ENCODE assay signal across 8 mouse cellular contexts in genomic region chr7:141122245-141122644, GRCm38 (mm10). TPM values are rescaled to one million over a fixed set of nuclear protein-coding genes. Genes with fewer than 3 reads are reported as not detected.
DNase-seq lines count a peak whose midpoint lies in the region; ATAC-seq lines count a peak whose summit lies in the region.

Ptdss2 (plus strand) TSS chr7:141122382.

- H3K9me3 ChIP-seq in forebrain, embryonic 12.5 days: no peaks in the 10 kb centered on the region

- H3K27ac ChIP-seq in forebrain, embryonic 12.5 days: peak within 1 kb of the TSS; percentile 77

- H3K4me1 ChIP-seq in forebrain, embryonic 12.5 days: peaks cover 7% of the 10 kb centered on the region; the same call in 1 of the 2 replicates

- intact Hi-C loops in heart, postnatal 36 days (cut with DNase I): no loop called here

- H3K36me3 ChIP-seq in forebrain, embryonic 12.5 days (replicated peaks): no peaks in the 10 kb centered on the region

- no peak for DNase-seq in urinary bladder, adult 2 months (ENCODE audit: low spot score)
- no peak for DNase-seq in urinary bladder, postnatal 10 days (ENCODE audit: low spot score)
- peak; percentile 36 to 52 for DNase-seq in heart, postnatal 36 days
- DNase-seq in layer of hippocampus, postnatal 25 days (ENCODE audit: extremely low spot score in 1 of 2, low spot score in 1 of 2): no peak
- peak; percentile 82 for DNase-seq in lung, postnatal 36 days
- DNase-seq in right cerebral cortex, postnatal 14 days: no peak

- H3K9ac ChIP-seq in forebrain, embryonic 12.5 days: peak within 1 kb of the TSS; percentile 69

- ATAC-seq in forebrain, embryonic 12.5 days (ENCODE audit: low FRiP score): no peak
- no peak for ATAC-seq in inflammation-experienced regulatory T-cells, adult 6 months

- H3K27me3 ChIP-seq in forebrain, embryonic 12.5 days: peaks cover 10% of the 10 kb centered on the region

- WGBS in forebrain, embryonic 12.5 days: 55% methylated on average over 14 of the region's 14 CpGs

- H3K4me2 ChIP-seq in forebrain, embryonic 12.5 days: peak within 1 kb of the TSS; percentile 67

- H3K4me3 ChIP-seq in forebrain, embryonic 12.5 days (replicated peaks): peak within 1 kb of the TSS; percentile 57

RNA-seq across cellular contexts. Expression of gene Ptdss2, which starts in this region (rescaled TPM):
- 25.6 and 27.7 TPM in 2 replicates for polyA plus RNA-seq in urinary bladder, adult 2 months (2012; rRNA removed)
- 63.5 and 64.9 TPM in 2 replicates for polyA plus RNA-seq in forebrain, embryonic 12.5 days (2016; fragmentation: Nextera tagmentation; extraction: Ambion mirVana)
- 10 to 100 TPM; 25.8 to 36.2 TPM for total RNA-seq in heart, postnatal 36 days (2021)
- total RNA-seq in layer of hippocampus, postnatal 25 days (2021): 10 to 100 TPM; 58.7 to 61.1 TPM
- 1 to 10 TPM; 6.2 to 9.3 (median 7.0) TPM for polyA plus RNA-seq in inflammation-experienced regulatory T-cells, adult 6 months (2017; shearing (Covaris generic))

Comparison
In these comparisons a context has a peak if more than half of its experiments do, and no peak if none do; other contexts are left out.
1. DNase-seq: peak in heart, postnatal 36 days (2 of 2) and lung, postnatal 36 days (single experiment); none in urinary bladder, adult 2 months (single experiment), urinary bladder, postnatal 10 days (single experiment), layer of hippocampus, postnatal 25 days (0 of 2) and right cerebral cortex, postnatal 14 days (single experiment).